Mouse (Mus musculus): ENCODE measurements around the gene 2900026A02Rik.

2900026A02Rik gene

GRCm38 (mm10) chr5:113221147-113221865 is at the start of gene 2900026A02Rik:
Gene 2900026A02Rik, minus strand, starts transcription at chr5:113221236.
- DNase-seq (ENCODE audit: extremely low spot score) = peak; percentile 71

GRCm38 (mm10) chr5:113270043-113270442 is 49.0 kb upstream of the 2900026A02Rik start:
- DNase-seq (ENCODE audit: extremely low spot score) = no peak

DNA sequence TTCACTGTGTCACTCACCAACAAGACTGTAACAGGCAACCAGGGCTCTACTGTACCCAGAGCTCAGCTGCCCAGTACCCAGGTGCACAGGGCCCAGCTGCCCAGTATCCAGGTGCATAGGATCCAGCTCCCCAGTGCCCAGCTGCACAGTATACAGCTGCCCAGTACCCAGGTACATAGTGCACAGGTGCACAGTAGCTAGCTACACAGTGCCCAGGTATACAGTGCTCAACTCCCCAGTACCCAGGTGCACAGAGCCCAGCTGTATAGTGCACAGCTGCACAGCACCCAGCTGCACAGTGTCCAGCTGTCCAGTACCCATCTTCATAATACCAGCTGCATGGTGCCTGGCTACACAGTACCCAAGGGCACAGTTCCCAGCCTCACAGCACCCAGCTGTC is 47.2 kb upstream of the 2900026A02Rik start:
- no peak for DNase-seq (ENCODE audit: extremely low spot score)

- DNase-seq (ENCODE audit: extremely low spot score) = no peak
These were observed 44.6 kb upstream of the 2900026A02Rik start for GRCm38 (mm10) chr5:113265637-113266036.

DNA sequence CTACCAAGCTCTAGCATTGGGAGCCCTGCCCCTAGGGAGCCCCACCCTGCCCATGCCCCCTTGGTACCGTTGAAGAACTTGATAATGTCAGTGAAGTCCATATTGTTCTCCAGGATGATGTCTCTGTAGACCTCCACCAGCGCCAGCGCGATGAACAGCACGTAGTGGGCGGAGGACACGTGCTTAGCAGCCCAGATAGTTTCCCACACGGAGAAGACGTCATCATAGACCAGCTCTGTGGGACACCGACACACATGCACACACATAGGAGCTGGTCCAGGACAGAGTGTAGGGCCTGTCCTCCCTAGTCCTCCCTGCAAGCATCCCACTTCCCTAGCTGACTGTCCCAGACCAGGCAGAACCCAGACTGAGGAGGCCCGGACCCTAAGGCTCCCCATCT is 29.8 kb upstream of the 2900026A02Rik start:
- DNase-seq (ENCODE audit: extremely low spot score) = no peak

DNA sequence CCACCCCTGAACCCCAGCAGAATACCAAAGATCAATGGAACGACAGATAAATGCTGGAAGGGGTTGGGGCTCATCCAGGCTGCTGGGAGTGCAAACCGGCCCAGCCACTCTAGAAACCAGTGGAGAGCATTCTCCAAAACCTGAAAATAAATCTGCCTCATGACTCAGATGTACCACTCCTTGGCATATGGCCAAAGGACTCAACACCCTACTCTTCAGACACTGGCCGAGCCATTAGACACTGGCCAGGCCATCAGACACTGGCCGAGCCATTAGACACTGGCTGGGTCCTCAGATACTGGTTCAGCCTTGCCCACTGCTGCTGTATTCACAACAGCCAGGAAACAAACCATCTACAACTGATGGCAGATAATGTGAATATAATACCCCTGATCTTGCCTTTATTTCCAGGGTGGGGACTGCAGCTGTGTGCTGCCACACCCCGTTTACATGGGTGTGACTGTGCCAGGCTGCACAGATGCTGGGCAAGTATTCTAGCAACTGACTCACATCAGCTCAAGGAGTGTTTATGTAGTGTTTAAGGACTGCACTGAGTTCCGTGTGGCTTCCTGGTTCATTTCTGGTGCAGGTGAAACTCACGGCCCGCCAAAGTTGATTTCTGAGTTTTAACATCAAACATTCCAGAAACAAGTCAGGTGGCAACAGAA is 28.4 kb upstream of the 2900026A02Rik start:
- no peak for DNase-seq (ENCODE audit: extremely low spot score)

DNA sequence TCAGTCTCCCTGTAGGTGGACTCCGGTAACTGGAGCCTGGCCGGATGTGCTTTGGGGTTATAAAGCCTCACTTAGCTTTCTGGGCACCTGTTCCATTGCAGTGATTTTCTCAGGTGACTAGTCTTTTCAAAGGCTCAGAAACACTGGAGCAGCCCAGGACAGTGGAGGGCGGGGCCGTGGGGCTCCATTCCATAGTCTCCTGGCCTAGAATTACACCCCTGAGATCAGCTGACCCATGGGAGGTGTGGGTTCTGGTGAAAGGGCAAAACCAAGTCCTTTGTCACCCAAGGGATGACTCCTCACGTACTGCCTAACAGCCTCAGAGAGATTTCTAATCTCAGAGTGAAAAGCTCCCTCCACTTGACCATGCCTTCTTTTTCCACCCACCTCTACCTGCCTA is 9.2 kb upstream of the 2900026A02Rik start:
- DNase-seq (ENCODE audit: extremely low spot score) = no peak

DNA sequence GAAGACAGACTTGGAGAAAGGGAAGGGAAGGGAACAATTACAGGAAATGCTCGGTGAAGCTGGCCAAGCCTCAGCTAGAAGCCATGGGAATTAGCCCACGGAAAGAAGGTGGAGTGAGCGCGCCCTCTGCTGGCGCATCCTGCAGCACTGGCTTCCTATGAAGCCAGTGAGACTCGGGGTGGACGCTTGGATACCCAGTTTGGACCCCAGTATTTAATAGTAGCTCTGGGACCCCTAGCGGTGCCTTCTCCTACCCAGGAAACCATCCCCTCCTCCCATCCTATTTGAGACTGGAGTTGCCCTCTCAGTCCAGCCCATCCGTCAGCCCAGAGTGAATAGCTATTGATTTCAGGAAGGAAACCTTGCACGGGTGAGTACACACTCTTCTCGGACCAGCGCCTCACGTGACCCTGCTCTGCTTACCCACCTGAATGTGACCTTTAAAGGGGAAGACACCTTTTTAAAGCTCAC is 5.6 kb upstream of the 2900026A02Rik start, which contains the start of gene Tmem211:
Gene Tmem211, plus strand, starts transcription at position 278 of the 471 bp plus-strand sequence.
- DNase-seq (ENCODE audit: extremely low spot score) = peak; percentile 89

- DNase-seq (ENCODE audit: extremely low spot score) = peak; percentile 67
These were observed 4.8 kb upstream of the 2900026A02Rik start for GRCm38 (mm10) chr5:113225686-113226435.

DNA sequence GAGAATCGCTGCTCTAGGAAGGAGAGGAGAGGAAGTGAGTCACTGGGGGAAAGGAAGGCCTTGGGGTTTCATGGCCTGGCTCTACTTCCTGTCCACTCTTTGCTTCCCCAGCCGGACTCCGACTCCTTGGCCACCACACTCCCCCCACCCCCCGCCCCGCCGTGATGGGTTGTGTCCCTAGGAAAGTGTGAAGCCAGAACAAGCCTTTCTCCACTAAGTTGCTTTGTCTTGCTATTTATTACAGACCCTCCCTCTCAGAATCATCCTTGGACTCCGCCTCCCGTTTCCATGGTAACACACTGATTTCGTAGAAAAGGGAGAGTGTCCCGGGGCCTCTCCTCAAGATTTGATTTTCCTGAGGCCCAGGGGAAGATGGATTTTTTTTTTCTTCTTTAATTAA is 4.2 kb upstream of the 2900026A02Rik start:
- DNase-seq (ENCODE audit: extremely low spot score) = peak; percentile 73

- DNase-seq (ENCODE audit: extremely low spot score) = no peak
These were observed 2.9 kb upstream of the 2900026A02Rik start for GRCm38 (mm10) chr5:113223888-113224287.

- peak; percentile 59 for DNase-seq (ENCODE audit: extremely low spot score)
These were observed 471 bp downstream of the 2900026A02Rik start for GRCm38 (mm10) chr5:113220383-113221146.

DNA sequence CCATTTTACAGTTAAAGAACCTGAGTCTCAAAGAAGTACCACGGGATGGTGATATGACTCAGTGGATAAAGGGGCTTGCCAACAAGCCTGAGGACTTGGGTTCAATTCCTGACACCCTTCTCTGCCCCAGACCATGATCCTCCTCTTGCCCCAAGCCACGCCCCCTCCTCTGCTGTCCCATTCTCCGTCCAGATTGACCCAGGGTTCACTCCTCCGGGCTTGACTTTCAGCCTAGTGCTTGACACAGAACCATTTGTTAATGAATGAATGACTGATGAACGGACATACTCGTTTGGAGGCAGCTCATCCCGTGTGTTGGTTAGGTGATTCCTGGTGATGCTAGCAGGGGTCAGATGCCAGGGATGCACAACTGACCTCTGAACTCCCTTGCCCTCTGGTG is 1.2 kb downstream of the 2900026A02Rik start:
- DNase-seq (ENCODE audit: extremely low spot score) = no peak

DNA sequence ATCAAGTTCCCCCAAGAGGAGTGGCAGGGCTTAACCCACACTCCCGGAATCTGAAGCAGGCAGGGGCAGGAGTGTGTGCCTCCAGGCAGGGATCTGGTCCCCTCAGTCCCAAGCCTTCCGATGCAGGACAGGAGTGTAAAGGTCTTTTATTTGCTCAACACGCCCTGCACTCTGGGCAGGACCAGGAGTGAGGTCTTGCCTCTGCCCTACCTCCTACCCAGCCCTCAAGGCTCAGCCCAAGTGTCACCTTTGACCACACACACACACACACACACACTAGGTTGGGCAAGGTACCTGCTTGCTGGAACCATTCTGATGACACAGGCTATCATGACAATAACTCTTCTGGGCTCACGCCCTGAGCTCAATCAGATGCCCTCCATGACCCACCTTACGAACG is 1.6 kb downstream of the 2900026A02Rik start:
- DNase-seq (ENCODE audit: extremely low spot score) = no peak

- DNase-seq (ENCODE audit: extremely low spot score) = no peak
These were observed 2.3 kb downstream of the 2900026A02Rik start for GRCm38 (mm10) chr5:113218617-113219235.

- DNase-seq (ENCODE audit: extremely low spot score) = no peak
These were observed 4.0 kb downstream of the 2900026A02Rik start for GRCm38 (mm10) chr5:113217076-113217475.

DNA sequence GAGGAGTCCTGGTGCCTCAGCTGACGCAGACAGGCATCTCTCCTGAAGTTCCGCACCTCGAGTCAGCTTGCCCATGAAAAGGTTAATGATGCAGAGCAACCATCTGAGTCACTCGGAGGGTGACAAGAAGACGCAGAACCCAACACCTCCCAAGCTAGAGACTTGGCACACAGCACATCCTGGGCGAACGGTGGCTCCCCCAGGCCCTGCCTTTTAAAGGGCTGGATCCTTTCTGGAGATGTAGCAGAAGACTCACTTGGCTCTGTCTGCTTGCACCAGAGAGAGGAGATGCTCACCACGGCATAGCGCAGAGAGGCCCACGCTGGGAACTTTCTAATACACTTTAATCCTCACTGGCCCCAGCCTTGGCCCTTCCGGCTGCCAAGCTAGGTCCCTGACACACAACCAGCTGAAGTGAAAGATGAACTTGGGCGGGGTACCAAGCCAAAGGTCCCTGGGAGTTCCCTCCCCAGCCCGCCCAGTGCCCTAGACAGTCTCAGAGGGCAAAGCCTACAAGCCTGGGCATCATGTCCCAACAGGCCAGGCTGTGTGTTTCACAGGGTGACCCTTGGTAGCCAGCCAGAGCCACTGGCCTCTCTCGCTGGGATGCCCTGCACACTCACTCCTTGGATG is 4.6 kb downstream of the 2900026A02Rik start:
- no peak for DNase-seq (ENCODE audit: extremely low spot score)

- no peak for DNase-seq (ENCODE audit: extremely low spot score)
These were observed 5.4 kb downstream of the 2900026A02Rik start for GRCm38 (mm10) chr5:113215610-113216011.

GRCm38 (mm10) chr5:113214455-113214854 is 6.6 kb downstream of the 2900026A02Rik start:
- DNase-seq (ENCODE audit: extremely low spot score) = no peak

- no peak for DNase-seq (ENCODE audit: extremely low spot score)
These were observed 7.0 kb downstream of the 2900026A02Rik start for GRCm38 (mm10) chr5:113214041-113214440.

Measured in embryo, embryonic 9.5 days (tissue).